Mouse (Mus musculus) liver, embryonic 14.5 days (tissue): ENCODE data around the gene Pax7.

Experiments
- CTCF ChIP-seq: IDR thresholded peaks from 2 replicates; pipeline ENCODE4 v1.5.1; 2016; ENCODE audit warnings: antibody characterized with exemption, low read depth, control low read depth
- EP300 ChIP-seq: IDR thresholded peaks from 2 replicates; pipeline ENCODE4 v1.6.1; 2016; ENCODE audit warnings: antibody characterized with exemption, low read depth

DNA sequence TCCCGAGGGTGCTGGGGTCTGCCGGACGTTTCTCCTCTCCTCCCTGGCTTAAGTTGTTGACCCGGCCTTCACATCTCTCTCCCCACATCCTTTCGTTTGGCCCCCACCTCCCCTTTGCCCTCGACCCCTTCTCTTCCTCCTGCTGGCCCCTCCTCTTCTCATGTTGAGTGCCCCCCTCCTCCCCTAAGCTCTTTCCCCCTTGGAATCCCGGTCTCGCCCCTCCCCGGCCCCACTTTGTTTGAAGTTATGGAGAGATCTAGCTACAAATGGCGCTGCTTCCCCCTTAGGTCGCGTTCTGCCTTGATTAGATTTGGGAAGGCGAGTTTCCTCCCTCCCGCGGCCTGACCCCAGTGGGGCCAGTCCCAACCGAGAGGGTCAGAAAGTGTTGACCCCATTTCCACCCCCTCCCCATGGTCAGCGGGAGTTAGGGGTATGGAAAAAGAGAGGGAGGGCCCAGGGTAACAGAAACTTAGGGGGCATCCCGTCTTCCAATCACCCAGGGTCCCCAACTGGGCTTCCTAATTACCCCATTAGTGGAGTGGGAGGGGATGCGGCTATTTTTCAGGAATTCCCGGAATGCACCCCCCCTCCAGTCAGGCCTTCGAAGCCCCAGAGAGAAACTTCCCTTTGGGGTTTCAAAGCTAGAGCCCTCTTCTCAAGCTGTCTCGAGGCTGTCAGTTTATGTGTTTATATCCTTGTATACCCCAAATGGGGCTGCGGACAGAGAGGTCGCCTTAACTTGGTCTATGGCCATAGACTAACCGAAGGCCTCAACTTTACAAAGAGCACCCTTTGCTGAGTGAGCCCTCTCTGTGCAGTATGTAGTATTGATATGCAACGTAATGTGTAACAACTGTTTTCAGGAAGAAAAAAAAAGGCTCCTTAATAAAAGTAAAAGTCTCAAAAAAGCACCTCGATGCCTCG is 10.9 kb downstream of the Pax7 start:
- TF ChIP-seq CTCF (no peak), EP300 (no peak)
